Mouse (Mus musculus): ENCODE measurements around the gene Tsc22d4.

DNA sequence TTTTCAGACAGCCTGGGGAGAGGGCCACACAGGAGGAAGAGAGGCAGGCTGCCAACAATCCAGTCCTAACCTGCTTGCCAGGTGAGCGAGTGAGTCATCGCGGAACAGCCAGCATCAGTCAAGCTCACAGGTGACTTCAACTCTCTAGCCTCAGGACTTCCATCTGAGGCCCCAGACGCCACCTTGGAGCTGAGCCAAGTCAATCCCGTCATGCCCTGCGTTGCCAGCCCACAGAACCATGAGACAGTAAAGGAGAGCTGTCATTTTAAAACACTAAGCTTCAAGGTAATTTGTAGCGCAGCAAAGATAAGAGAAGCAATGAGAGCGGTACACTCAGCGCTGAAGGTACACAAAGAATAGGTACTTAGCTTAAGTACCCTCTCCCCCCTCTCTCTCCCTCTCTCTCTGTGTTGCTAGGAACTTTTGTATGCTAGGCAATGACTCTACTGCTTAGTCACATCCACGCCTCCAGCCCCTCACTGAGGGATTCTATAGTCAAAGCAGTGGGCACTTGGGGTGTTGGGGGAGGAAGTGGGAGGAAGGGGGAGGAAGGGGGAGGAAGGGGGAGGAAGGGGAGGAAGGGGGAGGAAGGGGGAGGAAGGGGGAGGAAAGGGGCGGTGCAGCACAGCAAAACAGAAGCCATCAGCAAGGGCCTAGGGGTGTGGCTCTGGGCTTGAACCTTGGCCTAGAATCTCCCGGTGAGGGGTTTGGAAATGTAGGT is 38.5 kb upstream of the Tsc22d4 start:
- TF ChIP-seq GATA1 (IDR thresholded peaks at IDR 0.05; ENCODE audit: borderline replicate concordance, low read length): no peak
- TF ChIP-seq FLI1 (IDR thresholded peaks at IDR 0.05; ENCODE audit: low read length): no peak
